Mouse (Mus musculus) MEL (cell line): ENCODE results near the gene Sh3bp4.

Experiments
- BHLHE40 ChIP-seq: IDR thresholded peaks from 2 replicates; pipeline ENCODE4 v1.6.1; 2012; ENCODE audit warnings: low read depth, mild to moderate bottlenecking, inconsistent platforms, low read length, improper control_type of control experiment, borderline replicate concordance
- CTCF ChIP-seq, 3 experiments: IDR thresholded peaks in 2 of 3; conservative IDR thresholded peaks in 1 of 3; 2 replicates each; pipeline ENCODE4 v1.5.1; 2011 to 2012; ENCODE audit warnings: low read length in 3 of 3, low read depth in 2 of 3, mild to moderate bottlenecking in 2 of 3, improper control_type of control experiment in 1 of 3, inconsistent platforms in 1 of 3, mixed read lengths in 1 of 3, moderate library complexity in 1 of 3; ENCODE audit not compliant: control insufficient read depth in 1 of 3, insufficient read depth in 1 of 3, poor library complexity in 1 of 3, severe bottlenecking in 1 of 3
- EP300 ChIP-seq, 2 experiments: IDR thresholded peaks; 2 replicates each; pipeline ENCODE4 v1.6.1; 2011; ENCODE audit warnings: improper control_type of control experiment in 2 of 2, low read length in 2 of 2, low read depth in 1 of 2, mild to moderate bottlenecking in 1 of 2
- GABPA ChIP-seq: IDR thresholded peaks from 2 replicates; pipeline ENCODE4 v1.6.1; 2012; ENCODE audit warnings: low read depth, mild to moderate bottlenecking, inconsistent platforms, low read length, improper control_type of control experiment, moderate library complexity
- GATA1 ChIP-seq: IDR thresholded peaks from 2 replicates; pipeline ENCODE4 v1.6.1; 2011; ENCODE audit warnings: low read depth, low read length, improper control_type of control experiment
- MAX ChIP-seq: IDR thresholded peaks from 2 replicates; pipeline ENCODE4 v1.6.1; 2011; ENCODE audit warnings: low read length, improper control_type of control experiment
- MAZ ChIP-seq: IDR thresholded peaks from 2 replicates; pipeline ENCODE4 v1.6.1; 2012; ENCODE audit warnings: low read depth, mild to moderate bottlenecking, inconsistent platforms, low read length, improper control_type of control experiment
- MXI1 ChIP-seq: IDR thresholded peaks from 2 replicates; pipeline ENCODE4 v1.6.1; 2011; ENCODE audit warnings: mild to moderate bottlenecking, low read depth, low read length, improper control_type of control experiment
- POLR2A ChIP-seq, 2 experiments: IDR thresholded peaks; 2 replicates each; pipeline ENCODE4 v1.6.1; 2011 to 2012; ENCODE audit warnings: low read length in 2 of 2, mild to moderate bottlenecking in 2 of 2, control low read depth in 1 of 2, improper control_type of control experiment in 1 of 2, low read depth in 1 of 2, moderate library complexity in 1 of 2; ENCODE audit not compliant: control insufficient read depth in 1 of 2, insufficient read depth in 1 of 2, poor library complexity in 1 of 2
- RAD21 ChIP-seq: IDR thresholded peaks from 2 replicates; pipeline ENCODE4 v1.6.1; 2011; ENCODE audit warnings: mild to moderate bottlenecking, low read depth, low read length, improper control_type of control experiment

DNA sequence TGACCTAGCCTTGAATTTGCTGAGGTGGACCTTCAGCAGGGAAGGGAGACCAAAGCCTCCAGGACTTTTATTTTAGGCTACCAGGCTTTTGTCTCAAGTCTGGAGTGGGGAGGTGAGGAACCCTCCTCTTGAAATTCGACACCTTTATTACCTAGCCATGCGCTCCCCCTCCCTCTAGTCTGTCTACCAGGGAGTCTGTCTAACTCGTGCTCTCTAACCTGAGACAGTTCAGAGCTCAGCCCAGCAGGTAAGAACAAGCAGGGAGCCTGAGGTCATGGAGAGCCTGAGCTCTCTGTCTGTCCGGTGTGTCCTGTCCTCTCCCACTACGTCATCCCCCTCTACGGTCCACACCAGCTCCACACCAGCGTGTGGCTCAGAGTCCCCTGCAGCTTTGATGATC, 39.6 kb downstream of the Sh3bp4 start:
- TF ChIP-seq CTCF (IDR thresholded peaks at IDR 0.05 in 2 of 3, conservative IDR thresholded peaks at IDR 0.05 in 1 of 3; ENCODE audit: control insufficient read depth in 1 of 3, insufficient read depth in 1 of 3, low read depth in 2 of 3, low read length in 3 of 3, poor library complexity in 1 of 3, severe bottlenecking in 1 of 3) (no peak), MAX (no peak), POLR2A (IDR thresholded peaks at IDR 0.05; ENCODE audit: control insufficient read depth in 1 of 2, insufficient read depth in 1 of 2, low read depth in 1 of 2, low read length in 2 of 2, poor library complexity in 1 of 2) (no peak), MXI1 (no peak), GATA1 (no peak), EP300 (IDR thresholded peaks at IDR 0.05; ENCODE audit: low read depth in 1 of 2, low read length in 2 of 2) (no peak), RAD21 (no peak), BHLHE40 (no peak), GABPA (no peak), MAZ (no peak)
